Mouse (Mus musculus) forebrain, embryonic 11.5 days (tissue): ENCODE measurements around the gene Dstn. TPM values are rescaled to one million over a fixed set of nuclear protein-coding genes. Genes with fewer than 3 reads are reported as not detected.

Source experiments
- ATAC-seq: fragments of 200-750 bp; cut with Nextera tagmentation; replicated peaks from 2 replicates; pipeline ENCODE4 v1.8.0; 2017; ENCODE audit warnings: moderate TSS enrichment; ENCODE audit not compliant: low FRiP score
- DNase-seq: peaks from one replicate; pipeline ENCODE4 v3.0.0-alpha.2; 2017; ENCODE audit warnings: low spot score
- H3K27ac ChIP-seq: fragments of 300-500 bp; sonication (generic); 2 replicates; pipeline ENCODE4 v1.5.1; 2014; ENCODE audit warnings: low read depth, low read length
- H3K27me3 ChIP-seq: fragments of 300-500 bp; sonication (generic); 2 replicates; pipeline ENCODE4 v1.6.1; 2014; ENCODE audit warnings: mild to moderate bottlenecking, low read length, mixed read lengths; ENCODE audit not compliant: control insufficient read depth, insufficient read depth
- H3K36me3 ChIP-seq: fragments of 300-500 bp; sonication (generic); 2 replicates; pipeline ENCODE4 v1.6.1; 2014; ENCODE audit warnings: mild to moderate bottlenecking, low read length, moderate library complexity, mixed read lengths; ENCODE audit not compliant: control insufficient read depth, insufficient read depth
- H3K4me1 ChIP-seq: fragments of 300-500 bp; sonication (generic); replicated peaks from 2 replicates; pipeline ENCODE4 v1.6.1; 2014; ENCODE audit warnings: low read length, mixed read lengths; ENCODE audit not compliant: control insufficient read depth, insufficient read depth
- H3K4me2 ChIP-seq: fragments of 300-500 bp; sonication (generic); 2 replicates; pipeline ENCODE4 v1.6.1; 2014; ENCODE audit warnings: low read depth, mild to moderate bottlenecking, low read length, moderate library complexity, mixed read lengths; ENCODE audit not compliant: severe bottlenecking
- H3K4me3 ChIP-seq: fragments of 300-500 bp; sonication (generic); 2 replicates; pipeline ENCODE4 v1.5.1; 2014; ENCODE audit warnings: low read depth, low read length
- H3K9ac ChIP-seq: fragments of 300-500 bp; sonication (generic); 2 replicates; pipeline ENCODE4 v1.6.1; 2014; ENCODE audit warnings: low read length
- H3K9me3 ChIP-seq: fragments of 300-500 bp; sonication (generic); 2 replicates; pipeline ENCODE4 v1.6.1; 2016; ENCODE audit warnings: low read length, mixed read lengths; ENCODE audit not compliant: control insufficient read depth
- WGBS: fragments of 180-500 bp; shearing (Covaris S2); extraction: QIAGEN DNeasy Blood & Tissue Kit; methylation state at CpG from one replicate; pipeline ENCODE4 v1.1.7; 2014; 5-methylcytosine and 5-hydroxymethylcytosine counted together
- polyA plus RNA-seq: library from polyadenylated mRNA; unstranded; fragments of >200 nt; fragmentation: Nextera tagmentation; extraction: Ambion mirVana; gene quantifications from 2 replicates; pipeline ENCODE4 v1.2.1, GENCODE M21; 2014

Dstn gene
- polyA plus RNA-seq, 1 experiment from 2014 or later, result 369 TPM

DNA sequence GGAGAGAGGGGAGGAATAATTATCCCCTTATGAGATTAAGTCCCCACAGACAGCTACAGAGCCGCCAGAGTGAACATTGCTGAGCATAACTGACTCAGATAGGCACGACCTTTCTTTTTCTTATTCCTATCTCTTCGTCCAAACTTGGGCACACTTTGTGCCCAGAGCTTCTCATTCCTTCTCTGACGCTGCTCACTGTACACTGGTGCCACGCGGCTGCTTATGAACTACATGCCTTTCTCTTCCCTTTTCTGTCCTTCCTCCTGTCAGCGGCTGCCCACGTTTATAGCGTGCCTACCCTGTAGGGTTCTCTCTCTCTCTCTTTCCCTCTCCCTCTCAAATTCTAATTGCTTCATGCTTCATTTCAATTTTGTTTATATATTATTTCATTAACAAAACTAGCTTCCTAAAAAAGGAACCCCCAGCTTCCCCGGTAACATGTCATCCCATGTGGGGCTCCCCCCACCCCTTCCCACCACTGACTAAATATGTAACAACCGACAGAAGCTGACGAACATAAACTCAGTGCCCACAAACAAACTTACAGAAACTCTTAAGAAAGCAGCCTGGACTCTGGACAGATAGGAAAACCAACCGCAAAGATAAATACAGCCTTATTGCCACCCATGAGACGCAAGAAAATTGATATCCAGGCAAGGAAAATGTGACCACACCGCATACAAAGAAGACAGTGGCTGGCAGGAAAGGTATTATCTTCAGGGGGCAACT, 25.8 kb upstream of the Dstn start:
- 85% methylated on average over 15 of the region's 15 CpGs for WGBS
- no peaks in the 10 kb centered on the region for H3K36me3 ChIP-seq
- DNase-seq, result no peak
- H3K4me3 ChIP-seq, result no peak overlapping the region
- H3K27me3 ChIP-seq, result no peaks in the 10 kb centered on the region
- H3K4me1 ChIP-seq, result no peaks in the 10 kb centered on the region
- no peak overlapping the region for H3K27ac ChIP-seq
- H3K9me3 ChIP-seq, result no peaks in the 10 kb centered on the region
- H3K4me2 ChIP-seq, result no peak overlapping the region
- H3K9ac ChIP-seq, result no peak overlapping the region
- no peak for ATAC-seq

DNA sequence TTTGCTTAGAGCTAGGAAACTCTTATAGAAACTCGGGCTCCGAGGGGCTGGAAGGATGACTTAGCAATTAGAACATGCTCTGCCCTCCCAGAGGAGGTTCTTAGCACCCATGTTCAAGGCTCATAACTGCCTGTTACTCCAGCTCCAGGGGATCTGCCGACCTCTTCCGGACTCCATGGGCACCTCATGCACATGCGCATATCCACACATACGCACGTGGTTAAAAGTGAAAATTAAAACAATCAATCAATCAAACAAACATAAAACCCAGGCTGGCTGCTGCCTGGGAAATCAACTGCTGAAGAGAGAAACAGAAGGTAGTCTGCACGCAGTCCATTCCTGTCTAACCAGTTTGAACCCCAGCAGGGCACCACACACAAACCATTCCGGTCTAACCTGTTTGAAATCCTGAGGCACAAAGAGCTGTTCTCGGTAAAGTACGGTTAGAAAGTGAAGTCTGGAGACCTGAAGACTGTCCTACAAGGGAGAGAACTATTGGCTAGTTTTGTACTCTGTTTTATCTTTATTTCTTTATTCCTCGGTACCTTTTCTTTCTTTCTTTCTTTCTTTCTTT, 25.2 kb upstream of the Dstn start:
- no peaks in the 10 kb centered on the region for H3K4me1 ChIP-seq
- H3K9ac ChIP-seq, result no peak overlapping the region
- H3K4me2 ChIP-seq, result no peak overlapping the region
- DNase-seq (no peak), ATAC-seq (no peak)
- H3K36me3 ChIP-seq, result no peaks in the 10 kb centered on the region
- H3K9me3 ChIP-seq, result no peaks in the 10 kb centered on the region
- no peaks in the 10 kb centered on the region for H3K27me3 ChIP-seq
- H3K4me3 ChIP-seq, result no peak overlapping the region
- 66% methylated on average over 12 of the region's 12 CpGs for WGBS
- no peak overlapping the region for H3K27ac ChIP-seq

GRCm38 (mm10) chr2:143891302-143892048, 23.6 kb upstream of the Dstn start:
- Histone ChIP-seq H3K4me3 (no peak overlapping the region), H3K36me3 (no peaks in the 10 kb centered on the region), H3K9me3 (no peaks in the 10 kb centered on the region), H3K27me3 (no peaks in the 10 kb centered on the region), H3K4me2 (no peak overlapping the region), H3K9ac (no peak overlapping the region), H3K27ac (no peak overlapping the region), H3K4me1 (no peaks in the 10 kb centered on the region)
- WGBS, result 91% methylated on average over 10 of the region's 10 CpGs
- DNase-seq (no peak), ATAC-seq (no peak)

DNA sequence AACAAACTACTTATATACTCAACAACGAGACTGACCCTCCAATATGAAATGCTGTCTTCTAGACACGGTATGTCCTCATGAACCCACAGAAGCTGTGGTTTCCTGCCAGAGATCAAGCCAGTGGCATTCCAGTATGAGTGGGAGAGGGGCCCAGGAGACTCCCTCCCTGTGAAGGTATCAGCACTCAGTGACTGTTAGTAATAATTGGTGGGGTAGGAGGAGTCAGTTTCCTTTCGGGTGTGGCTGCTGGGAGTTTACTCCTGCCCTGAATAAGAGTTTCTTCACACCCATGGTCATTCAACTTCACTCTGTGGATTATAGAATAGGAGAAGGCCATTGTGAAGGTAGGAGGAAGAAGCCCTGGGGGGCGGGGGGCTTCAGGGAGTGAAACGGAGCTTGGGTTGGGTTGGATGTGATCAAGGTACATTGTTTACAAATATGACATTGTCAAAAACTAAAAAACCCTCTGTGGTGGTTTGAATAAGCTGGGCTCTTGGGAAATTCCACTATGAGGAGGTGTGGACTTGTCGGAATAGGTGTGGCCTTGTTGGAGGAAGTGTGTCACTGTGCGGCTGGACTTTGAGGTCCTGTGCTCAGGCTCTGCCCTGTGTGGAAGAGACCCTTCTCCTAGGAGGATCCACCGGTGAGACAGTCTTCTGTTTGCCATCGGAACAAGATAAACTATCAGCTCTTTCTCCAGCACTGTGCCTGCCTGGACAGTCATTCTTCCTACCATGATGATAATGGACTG, 15.5 kb upstream of the Dstn start:
- no peak for ATAC-seq

GRCm38 (mm10) chr2:143900821-143901351, 14.2 kb upstream of the Dstn start:
- Histone ChIP-seq H3K36me3 (no peaks in the 10 kb centered on the region), H3K4me2 (no peak overlapping the region), H3K4me3 (no peak overlapping the region), H3K9ac (no peak overlapping the region), H3K27me3 (no peaks in the 10 kb centered on the region), H3K4me1 (no peaks in the 10 kb centered on the region), H3K27ac (no peak overlapping the region), H3K9me3 (no peaks in the 10 kb centered on the region)
- DNase-seq (no peak), ATAC-seq (no peak)
- 81% methylated on average over 5 of the region's 5 CpGs for WGBS

More for the DNA sequence above, 15.5 kb upstream of the Dstn start:
- Histone ChIP-seq H3K36me3 (no peaks in the 10 kb centered on the region), H3K27me3 (no peaks in the 10 kb centered on the region), H3K9me3 (no peaks in the 10 kb centered on the region), H3K4me3 (no peak overlapping the region), H3K27ac (no peak overlapping the region), H3K4me2 (no peak overlapping the region), H3K9ac (no peak overlapping the region), H3K4me1 (no peaks in the 10 kb centered on the region)
- WGBS, result 93% methylated on average over 9 of the region's 9 CpGs
- DNase-seq, result no peak

DNA sequence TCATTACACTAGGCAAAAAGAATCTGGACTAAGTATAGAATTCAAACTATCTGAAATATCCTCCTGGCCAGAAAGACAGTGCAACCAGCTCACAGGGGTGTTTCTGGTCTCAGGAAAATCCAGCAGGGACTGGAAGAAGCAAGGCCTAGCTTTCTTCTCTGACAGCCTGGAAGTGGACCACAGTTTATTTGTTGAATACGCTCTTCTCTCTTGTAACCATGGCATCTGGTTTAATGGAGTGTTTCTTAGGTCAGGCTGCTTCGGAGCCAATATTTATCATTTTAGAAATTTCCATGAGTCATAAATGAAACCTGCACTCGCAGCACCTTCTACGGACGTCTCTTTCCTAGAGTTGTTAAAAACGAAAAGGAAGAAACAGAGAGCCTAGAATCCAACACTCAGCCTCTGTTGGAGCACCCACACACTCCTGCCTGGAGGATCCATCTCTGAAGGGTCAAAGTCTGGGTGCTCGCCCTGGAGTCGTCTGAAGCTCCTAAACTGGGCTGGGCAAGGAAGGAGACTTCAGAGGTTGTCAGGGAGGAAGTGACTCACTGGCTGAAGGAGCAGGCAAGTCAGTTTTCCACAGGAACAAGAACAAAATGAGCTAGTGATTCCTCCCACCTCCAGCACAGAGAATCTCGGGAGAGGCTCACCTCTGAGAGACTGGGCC, 11.6 kb upstream of the Dstn start:
- Histone ChIP-seq H3K27ac (no peak overlapping the region), H3K36me3 (no peaks in the 10 kb centered on the region), H3K4me2 (no peak overlapping the region), H3K27me3 (no peaks in the 10 kb centered on the region), H3K9me3 (no peaks in the 10 kb centered on the region), H3K9ac (no peak overlapping the region), H3K4me3 (no peak overlapping the region), H3K4me1 (no peaks in the 10 kb centered on the region)
- 81% methylated on average over 9 of the region's 9 CpGs for WGBS
- DNase-seq (no peak), ATAC-seq (no peak)

DNA sequence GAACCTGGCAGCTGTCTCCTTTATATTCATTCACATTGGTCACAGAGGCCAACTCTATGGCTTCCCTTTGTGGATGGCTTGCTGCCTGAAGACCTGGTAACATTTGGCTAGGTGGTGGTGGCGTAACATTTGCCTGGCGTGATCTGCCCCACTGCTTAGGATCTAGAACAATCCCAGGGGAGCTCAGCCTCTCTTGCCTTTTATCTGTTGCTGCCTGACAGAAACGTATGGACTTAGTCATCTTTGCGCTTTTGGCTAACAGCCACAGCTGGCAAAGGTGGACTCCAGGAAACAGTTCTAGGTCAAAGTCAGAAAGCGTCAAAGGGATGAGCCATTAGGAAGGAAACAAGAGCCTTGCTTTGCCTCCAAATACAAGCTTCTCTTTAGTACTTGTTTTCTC, 10.2 kb upstream of the Dstn start:
- no peaks in the 10 kb centered on the region for H3K4me1 ChIP-seq
- no peak overlapping the region for H3K4me2 ChIP-seq

GRCm38 (mm10) chr2:143909230-143909629, 5.9 kb upstream of the Dstn start:
- Histone ChIP-seq H3K9me3 (no peaks in the 10 kb centered on the region), H3K4me3 (no peak overlapping the region), H3K9ac (no peak overlapping the region), H3K36me3 (no peaks in the 10 kb centered on the region), H3K4me2 (no peak overlapping the region), H3K4me1 (no peaks in the 10 kb centered on the region), H3K27me3 (no peaks in the 10 kb centered on the region), H3K27ac (no peak overlapping the region)
- 91% methylated on average over 2 of the region's 2 CpGs for WGBS
- DNase-seq (no peak), ATAC-seq (no peak)

More for the DNA sequence above, 10.2 kb upstream of the Dstn start:
- Histone ChIP-seq H3K9ac (no peak overlapping the region), H3K36me3 (no peaks in the 10 kb centered on the region), H3K9me3 (no peaks in the 10 kb centered on the region), H3K4me3 (no peak overlapping the region), H3K27me3 (no peaks in the 10 kb centered on the region), H3K27ac (no peak overlapping the region)
- DNase-seq (no peak), ATAC-seq (no peak)
- 83% methylated on average over 5 of the region's 5 CpGs for WGBS
